Mouse (Mus musculus): ENCODE results near the gene Uso1.

DNA sequence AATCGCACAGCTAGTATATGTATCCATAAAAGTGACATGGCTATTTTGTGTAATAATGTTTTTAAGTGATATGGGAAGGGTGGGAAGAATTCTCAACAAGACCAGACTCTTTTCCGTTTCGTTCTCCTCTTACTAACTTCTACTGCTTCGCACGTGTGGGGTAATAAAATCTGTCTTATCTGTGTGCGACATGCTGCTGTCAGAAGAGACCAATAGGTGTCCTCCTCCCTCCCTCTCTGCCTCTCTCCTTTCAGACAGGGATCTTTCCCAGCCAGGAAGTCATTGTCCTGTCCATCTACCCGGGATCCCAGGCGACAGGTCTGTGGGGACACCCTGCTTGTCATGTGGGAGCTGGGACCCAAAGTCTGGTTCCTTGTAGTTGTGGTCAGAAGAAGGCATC lies 72.5 kb downstream of the Uso1 start:
- TF ChIP-seq POLR2A (IDR thresholded peaks at IDR 0.05; ENCODE audit: low read depth, low read length) (no peak), CTCF (conservative IDR thresholded peaks at IDR 0.05; ENCODE audit: insufficient read depth, insufficient read length, low read depth, low read length) (no peak)
